Mouse (Mus musculus) hindbrain, embryonic 11.5 days (tissue): ENCODE results near the gene Ppp1r27. TPM values are rescaled to one million over a fixed set of nuclear protein-coding genes. Genes with fewer than 3 reads are reported as not detected.
A peak's percentile ranks its signal among the peaks of the same experiment; 100 is the strongest.
"Not testable (repeated sequence)": the region's sequence is repeated elsewhere in the genome, so short reads cannot be mapped to it uniquely, and the experiment has no call there.

Experiments
- ATAC-seq: fragments of 200-750 bp; cut with Nextera tagmentation; 2 replicates; pipeline ENCODE4 v1.8.0; 2017; ENCODE audit warnings: mild to moderate bottlenecking, moderate TSS enrichment, moderate library complexity; ENCODE audit not compliant: low FRiP score
- DNase-seq: peaks from one replicate; pipeline ENCODE4 v3.0.0-alpha.2; 2015; ENCODE audit warnings: low spot score
- H3K27ac ChIP-seq: fragments of 300-500 bp; sonication (generic); 2 replicates; pipeline ENCODE4 v1.5.1; 2014; ENCODE audit warnings: mild to moderate bottlenecking, low read depth, low read length
- H3K27me3 ChIP-seq: fragments of 300-500 bp; sonication (generic); 2 replicates; pipeline ENCODE4 v1.6.1; 2014; ENCODE audit warnings: mild to moderate bottlenecking, low read length, moderate library complexity, mixed read lengths; ENCODE audit not compliant: control insufficient read depth, insufficient read depth
- H3K36me3 ChIP-seq: fragments of 300-500 bp; sonication (generic); 2 replicates; pipeline ENCODE4 v1.6.1; 2014; ENCODE audit warnings: mild to moderate bottlenecking, low read length, moderate library complexity, mixed read lengths; ENCODE audit not compliant: control insufficient read depth, insufficient read depth
- H3K4me1 ChIP-seq: fragments of 300-500 bp; sonication (generic); replicated peaks from 2 replicates; pipeline ENCODE4 v1.6.1; 2014; ENCODE audit warnings: low read length, mixed read lengths; ENCODE audit not compliant: control insufficient read depth, insufficient read depth
- H3K4me2 ChIP-seq: fragments of 300-500 bp; sonication (generic); replicated peaks from 2 replicates; pipeline ENCODE4 v1.6.1; 2014; ENCODE audit warnings: mild to moderate bottlenecking, low read depth, low read length
- H3K4me3 ChIP-seq: fragments of 300-500 bp; sonication (generic); 2 replicates; pipeline ENCODE4 v1.5.1; 2014; ENCODE audit warnings: low read depth, low read length
- H3K9ac ChIP-seq: fragments of 300-500 bp; sonication (generic); 2 replicates; pipeline ENCODE4 v1.6.1; 2014; ENCODE audit warnings: low read depth, low read length
- H3K9me3 ChIP-seq: fragments of 300-500 bp; sonication (generic); 2 replicates; pipeline ENCODE4 v1.6.1; 2016; ENCODE audit warnings: low read length; ENCODE audit not compliant: control insufficient read depth
- WGBS: fragments of 180-500 bp; shearing (Covaris S2); extraction: QIAGEN DNeasy Blood & Tissue Kit; methylation state at CpG from one replicate; pipeline ENCODE4 v1.1.7; 2014; 5-methylcytosine and 5-hydroxymethylcytosine counted together
- polyA plus RNA-seq: library from polyadenylated mRNA; unstranded; fragments of >200 nt; fragmentation: Nextera tagmentation; extraction: Ambion mirVana; gene quantifications from 2 replicates; pipeline ENCODE4 v1.2.1, GENCODE M21; 2014

The Ppp1r27 gene
- polyA plus RNA-seq, 1 experiment from 2014 or later, result not detected

DNA sequence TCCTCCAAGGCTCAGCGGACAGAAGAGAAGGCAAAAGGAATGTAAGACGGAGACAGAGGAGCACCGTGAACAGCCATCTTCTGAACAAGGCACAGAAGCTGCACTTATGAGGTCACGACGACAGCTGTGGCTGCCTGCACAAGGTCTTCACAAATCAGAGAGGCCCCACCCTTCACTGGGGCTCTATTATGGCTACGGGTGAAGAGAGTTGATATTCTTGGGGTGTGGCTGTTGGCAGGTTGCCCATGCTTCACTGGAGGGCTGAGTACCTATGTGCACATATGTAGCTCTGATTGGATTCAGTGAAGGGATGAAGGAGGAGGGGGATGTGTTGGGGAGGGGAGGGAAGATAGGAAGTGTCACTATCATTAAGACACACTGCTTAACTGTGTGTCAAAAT, 32.4 kb downstream of the Ppp1r27 start:
- no peak overlapping the region for H3K4me2 ChIP-seq
- H3K36me3 ChIP-seq, result no peaks in the 10 kb centered on the region
- no peaks in the 10 kb centered on the region for H3K4me1 ChIP-seq
- WGBS, result 88% methylated on average over 6 of the region's 6 CpGs
- H3K27ac ChIP-seq, result no peak overlapping the region
- no peak overlapping the region for H3K4me3 ChIP-seq
- H3K27me3 ChIP-seq, result no peaks in the 10 kb centered on the region
- H3K9ac ChIP-seq, result no peak overlapping the region
- H3K9me3 ChIP-seq, result no peaks in the 10 kb centered on the region
- DNase-seq, result no peak
- ATAC-seq, result no peak

DNA sequence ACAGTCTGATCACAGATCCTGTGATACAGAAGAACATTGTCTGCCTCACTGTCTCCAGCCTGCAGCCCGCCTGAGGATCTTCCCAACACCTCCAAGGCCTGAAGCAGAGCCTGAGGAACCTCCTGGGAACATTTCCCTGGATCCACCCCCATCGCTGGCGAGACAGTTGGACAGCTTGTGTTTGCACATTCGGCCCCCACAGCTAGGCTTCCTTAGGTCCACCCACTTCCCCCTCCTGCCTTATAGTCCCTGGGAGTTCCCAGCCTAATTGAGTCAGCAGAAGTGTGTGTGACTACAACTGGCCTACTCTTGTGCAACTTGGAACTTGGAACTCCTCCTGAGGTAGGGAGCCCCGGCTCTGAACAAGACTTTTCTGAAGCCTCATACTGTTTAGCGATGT, 32.9 kb downstream of the Ppp1r27 start:
- Histone ChIP-seq H3K9me3 (no peaks in the 10 kb centered on the region), H3K4me3 (no peak overlapping the region), H3K4me2 (no peak overlapping the region), H3K4me1 (no peaks in the 10 kb centered on the region), H3K36me3 (no peaks in the 10 kb centered on the region), H3K27ac (no peak overlapping the region), H3K27me3 (no peaks in the 10 kb centered on the region), H3K9ac (no peak overlapping the region)
- no peak for DNase-seq
- 67% methylated on average over 6 of the region's 6 CpGs for WGBS
- ATAC-seq, result no peak

DNA sequence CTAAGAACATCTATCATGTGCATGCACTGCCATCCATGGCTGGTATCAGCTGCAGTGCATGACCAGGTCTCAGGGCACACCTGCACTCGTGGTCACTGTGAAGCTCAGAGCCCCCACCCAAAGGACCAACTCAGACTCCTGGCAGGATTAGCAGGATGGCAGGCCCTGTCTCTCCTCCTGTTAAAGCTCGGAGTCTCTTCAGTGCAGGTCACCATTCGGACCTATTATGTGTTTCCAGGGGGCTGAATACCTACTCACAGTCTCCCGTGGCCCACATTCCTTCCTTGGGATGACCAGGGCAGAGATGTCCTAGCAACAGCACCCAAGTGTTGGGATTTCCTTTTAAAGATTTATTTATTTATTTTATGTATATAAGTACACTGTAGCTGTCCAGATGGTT, 33.8 kb downstream of the Ppp1r27 start:
- DNase-seq, result no peak
- WGBS, result 80% methylated on average over 4 of the region's 4 CpGs

DNA sequence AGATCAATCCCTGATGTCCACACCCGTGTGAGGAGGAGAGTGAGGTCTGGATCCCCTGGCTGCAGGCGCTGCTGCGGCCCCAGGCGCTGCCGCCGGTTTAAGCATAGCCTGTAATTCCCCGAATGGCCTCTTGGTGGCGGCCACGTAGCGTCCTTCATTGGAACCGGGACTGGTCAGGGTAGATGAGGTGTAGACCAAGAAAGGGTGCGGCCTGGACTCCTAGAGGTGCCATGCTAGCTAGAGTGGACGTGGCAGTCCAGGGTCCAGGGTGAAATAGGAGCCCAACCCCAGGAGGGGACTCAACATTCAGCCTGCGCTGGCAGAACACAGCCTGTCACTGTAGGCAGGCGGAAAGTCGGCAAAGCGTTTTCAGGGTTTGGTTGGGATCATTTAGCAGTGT, 35.3 kb downstream of the Ppp1r27 start:
- H3K36me3 ChIP-seq, result no peaks in the 10 kb centered on the region
- DNase-seq, result peak; percentile 95
- H3K27ac ChIP-seq, result no peak overlapping the region
- H3K9ac ChIP-seq, result no peak overlapping the region
- H3K9me3 ChIP-seq, result no peaks in the 10 kb centered on the region
- 19% methylated on average over 17 of the region's 17 CpGs for WGBS
- H3K4me3 ChIP-seq, result no peak overlapping the region
- 0 out of 2 replicates have a peak, but pooled peaks cover 2% of the 10 kb centered on the region for H3K4me1 ChIP-seq
- H3K4me2 ChIP-seq, result no peak overlapping the region
- no peaks in the 10 kb centered on the region for H3K27me3 ChIP-seq
- ATAC-seq, result peak; percentile 68; the same call in 1 of the 2 replicates

More for the DNA sequence above, 33.8 kb downstream of the Ppp1r27 start:
- no peaks in the 10 kb centered on the region for H3K27me3 ChIP-seq
- H3K9me3 ChIP-seq, result no peaks in the 10 kb centered on the region
- no peak overlapping the region for H3K4me3 ChIP-seq
- no peak overlapping the region for H3K9ac ChIP-seq
- H3K4me2 ChIP-seq, result no peak overlapping the region
- no peaks in the 10 kb centered on the region for H3K36me3 ChIP-seq
- no peak overlapping the region for H3K27ac ChIP-seq
- no peak for ATAC-seq
- 0 out of 2 replicates have a peak, but pooled peaks cover 2% of the 10 kb centered on the region for H3K4me1 ChIP-seq

DNA sequence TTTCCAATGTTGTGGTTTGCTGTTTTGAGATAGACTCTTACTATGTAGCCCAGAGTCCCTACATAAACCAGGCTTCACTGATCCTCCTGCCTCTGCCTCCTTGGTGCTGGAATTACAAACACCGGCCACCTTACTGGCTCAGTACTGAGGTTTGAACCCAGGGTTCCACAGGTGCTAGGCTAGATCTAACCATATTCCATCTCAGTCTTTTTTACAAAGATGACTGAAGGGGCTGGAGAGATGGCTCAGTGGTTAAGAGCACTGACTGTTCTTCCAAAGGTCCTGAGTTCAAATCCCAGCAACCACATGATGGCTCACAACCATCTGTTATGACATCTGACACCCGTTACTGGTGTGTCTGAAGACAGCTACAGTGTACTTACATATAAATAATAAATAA, 36.7 kb downstream of the Ppp1r27 start:
- 91% methylated on average over 2 of the region's 2 CpGs for WGBS
- H3K4me2 ChIP-seq, H3K4me3 ChIP-seq, H3K4me1 ChIP-seq, DNase-seq, H3K9me3 ChIP-seq, H3K27me3 ChIP-seq, H3K9ac ChIP-seq, H3K36me3 ChIP-seq, H3K27ac ChIP-seq, ATAC-seq: not testable (repeated sequence)

DNA sequence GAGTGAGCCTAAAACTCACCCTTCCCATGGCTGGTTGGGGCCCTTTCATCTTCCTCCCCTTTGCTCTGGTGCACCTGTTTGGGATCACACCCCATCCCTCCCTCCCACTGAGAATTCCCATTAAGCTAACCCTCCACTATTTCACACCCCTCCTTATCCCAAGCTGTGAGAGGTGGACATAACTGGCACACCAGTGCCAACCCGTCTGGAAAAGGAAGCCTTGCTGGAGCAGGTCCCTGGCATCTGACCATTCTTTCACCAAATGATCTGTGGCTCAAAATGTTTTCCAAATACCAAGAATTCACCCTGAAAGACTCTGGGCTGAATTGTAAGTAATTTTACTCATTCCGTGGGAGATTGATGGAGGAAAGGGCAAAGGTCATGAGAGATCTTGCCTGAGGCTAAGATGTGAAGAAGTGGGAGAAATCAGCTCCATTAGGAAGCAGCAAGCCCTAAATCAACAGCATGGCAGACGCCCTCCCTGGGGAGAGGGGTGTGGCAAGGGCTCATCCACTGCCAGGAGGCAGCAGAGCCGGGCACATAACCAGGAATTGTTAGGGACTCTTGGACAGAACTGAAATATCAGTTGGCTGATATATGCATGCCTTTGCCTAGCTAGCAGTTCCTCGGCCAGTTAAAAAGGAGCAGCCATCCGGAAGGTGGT, 38.0 kb downstream of the Ppp1r27 start:
- WGBS, result 40% methylated on average over 6 of the region's 6 CpGs
- DNase-seq, result peak; percentile 57

DNA sequence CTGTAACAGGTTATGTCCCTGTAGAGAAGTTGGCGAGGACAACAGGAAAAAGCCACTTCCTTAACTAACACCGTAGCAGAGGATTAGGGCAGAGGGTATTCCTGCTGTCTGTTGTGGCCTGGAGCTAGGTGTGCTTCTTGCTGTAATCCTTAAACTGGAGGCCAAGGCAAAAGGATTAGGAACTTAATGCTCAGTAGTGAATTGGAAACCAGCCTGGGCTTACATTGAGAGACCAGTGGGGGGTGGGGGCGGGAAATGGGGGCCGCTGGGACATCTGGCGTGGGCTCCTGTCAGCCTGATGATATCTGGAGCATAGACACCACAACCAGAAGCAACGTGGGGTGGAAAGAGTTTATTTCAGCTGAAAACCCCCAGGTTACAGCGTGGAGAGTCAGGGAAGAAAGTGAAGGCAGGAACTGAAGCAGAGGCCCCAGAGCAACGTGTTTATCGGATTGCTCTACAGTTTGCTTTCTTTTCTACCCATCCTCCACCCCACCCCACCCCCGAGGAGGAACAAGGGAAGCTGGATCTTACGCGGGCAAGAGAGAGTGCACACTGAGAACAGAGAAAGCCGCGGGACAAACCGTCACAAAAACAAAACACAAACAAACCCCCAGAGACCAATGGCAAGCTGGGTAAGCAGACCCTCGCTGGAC, 40.4 kb downstream of the Ppp1r27 start:
- DNase-seq (peak; percentile 20), ATAC-seq (no peak)
- WGBS, result 6% methylated on average over 16 of the region's 16 CpGs
- Histone ChIP-seq H3K9ac (peak overlapping the region; percentile 7; the same call in 1 of the 2 replicates), H3K27me3 (no peaks in the 10 kb centered on the region), H3K9me3 (no peaks in the 10 kb centered on the region), H3K4me2 (peak overlapping the region; percentile 4; the same call in 1 of the 2 replicates), H3K27ac (no peak overlapping the region), H3K36me3 (no peaks in the 10 kb centered on the region), H3K4me3 (no peak overlapping the region), H3K4me1 (0 out of 2 replicates have a peak, but pooled peaks cover 4% of the 10 kb centered on the region)

More for the DNA sequence above, 38.0 kb downstream of the Ppp1r27 start:
- no peak overlapping the region for H3K9ac ChIP-seq
- no peak for ATAC-seq
- 0 out of 2 replicates have a peak, but pooled peaks cover 4% of the 10 kb centered on the region for H3K4me1 ChIP-seq
- no peaks in the 10 kb centered on the region for H3K36me3 ChIP-seq
- no peak overlapping the region for H3K4me2 ChIP-seq
- no peaks in the 10 kb centered on the region for H3K9me3 ChIP-seq
- no peak overlapping the region for H3K27ac ChIP-seq
- no peak overlapping the region for H3K4me3 ChIP-seq
- no peaks in the 10 kb centered on the region for H3K27me3 ChIP-seq

DNA sequence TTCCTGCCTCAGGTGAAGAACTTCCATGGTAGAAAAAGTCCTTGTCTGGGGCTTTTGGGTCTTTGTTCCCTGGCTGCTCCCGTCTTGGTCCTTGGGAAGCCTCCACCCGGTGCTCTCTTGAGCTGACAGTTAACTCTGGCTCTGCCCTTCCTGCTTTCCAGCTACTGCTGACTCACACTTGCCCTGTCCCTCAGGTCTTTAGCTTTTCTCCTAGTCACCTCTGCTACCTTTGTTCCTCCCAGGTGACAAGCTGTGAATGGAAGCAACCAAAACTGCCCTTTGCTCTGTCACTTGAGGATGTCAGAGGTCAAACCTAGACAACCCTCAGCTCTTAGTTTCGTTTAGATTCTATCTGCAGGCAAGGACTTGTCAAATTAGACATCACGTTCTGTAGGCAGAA, 41.0 kb downstream of the Ppp1r27 start:
- Histone ChIP-seq H3K4me1 (0 out of 2 replicates have a peak, but pooled peaks cover 4% of the 10 kb centered on the region), H3K9ac (no peak overlapping the region), H3K4me3 (no peak overlapping the region), H3K36me3 (no peaks in the 10 kb centered on the region), H3K4me2 (peak overlapping the region; percentile 4; the same call in 1 of the 2 replicates), H3K27ac (no peak overlapping the region), H3K27me3 (no peaks in the 10 kb centered on the region), H3K9me3 (no peaks in the 10 kb centered on the region)
- DNase-seq (no peak), ATAC-seq (no peak)
- 42% methylated on average over 4 of the region's 4 CpGs for WGBS
